Mouse (Mus musculus) spleen, adult 2 months (tissue): ENCODE measurements at regions not wholly inside any gene's neighbourhood (a gene's known extent, or its start where the extent isn't known, plus 50 kb on each side); places are given as distances from the start of the nearest gene placed in this dataset.
"Not testable (repeated sequence)": the region's sequence is repeated elsewhere in the genome, so short reads cannot be mapped to it uniquely, and the experiment has no call there.

ENCODE experiments used
- DNase-seq, 2 experiments: peaks; one replicate each; pipeline versions ENCODE4 v3.0.0 to v3.0.0-alpha.2; 2012 to 2021; ENCODE audit warnings: low spot score in 2 of 2, low read depth in 1 of 2
- H3K27ac ChIP-seq: fragments of 200-500 bp; 2 replicates; pipeline ENCODE4 v1.5.1; 2012; ENCODE audit warnings: low read length, inconsistent platforms; ENCODE audit not compliant: insufficient read depth
- H3K27me3 ChIP-seq: fragments of 200-500 bp; 2 replicates; pipeline ENCODE4 v1.6.1; 2012; ENCODE audit warnings: mild to moderate bottlenecking, moderate library complexity, low read length, inconsistent platforms; ENCODE audit not compliant: control insufficient read depth, insufficient read depth
- H3K36me3 ChIP-seq: fragments of 200-500 bp; 2 replicates; pipeline ENCODE4 v1.6.1; 2012; ENCODE audit warnings: mild to moderate bottlenecking, low read length, inconsistent platforms; ENCODE audit not compliant: control insufficient read depth, insufficient read depth
- H3K4me1 ChIP-seq: fragments of 200-500 bp; 2 replicates; pipeline ENCODE4 v1.6.1; 2011; ENCODE audit warnings: inconsistent platforms; ENCODE audit not compliant: control insufficient read depth, insufficient read depth, insufficient read length
- H3K4me3 ChIP-seq: fragments of 200-500 bp; 2 replicates; pipeline ENCODE4 v1.5.1; 2011; ENCODE audit warnings: mild to moderate bottlenecking, inconsistent platforms; ENCODE audit not compliant: insufficient read depth, insufficient read length; ENCODE audit errors: extremely low read depth
- CTCF ChIP-seq: fragments of 200-500 bp; IDR thresholded peaks from 2 replicates; pipeline ENCODE4 v1.5.1; 2011; ENCODE audit warnings: mild to moderate bottlenecking, inconsistent platforms; ENCODE audit not compliant: insufficient read depth, insufficient read length, insufficient replicate concordance; ENCODE audit errors: extremely low read depth
- POLR2A ChIP-seq: fragments of 200-500 bp; IDR thresholded peaks from 2 replicates; pipeline ENCODE4 v1.6.1; 2011; ENCODE audit warnings: low read depth, low read length, inconsistent platforms
- WGBS: fragments of 180-500 bp; shearing (Covaris S2); methylation state at CpG from one replicate; pipeline ENCODE4 v1.1.7; 2018; 5-methylcytosine and 5-hydroxymethylcytosine counted together

DNA sequence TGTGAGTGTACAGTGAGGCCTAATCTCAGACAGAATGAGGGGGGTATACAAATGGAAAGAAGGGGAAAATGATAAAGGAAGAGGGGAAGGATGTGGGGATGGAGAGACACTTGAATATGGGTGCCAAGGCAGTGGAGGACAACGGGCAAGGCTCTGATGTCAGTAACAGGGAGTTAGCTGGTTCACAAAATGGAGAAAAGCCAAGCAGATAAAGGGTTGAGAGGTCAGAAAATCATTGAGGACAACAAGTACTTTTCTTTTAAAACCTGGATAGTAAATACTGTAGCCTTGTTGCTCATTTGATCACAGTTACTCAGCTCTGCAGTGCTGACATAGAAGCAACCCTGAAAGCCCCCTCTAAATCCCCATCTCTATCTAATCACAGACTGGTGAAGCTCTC, 588.3 kb downstream of the Pdcd6ip start:
- no peak for TF ChIP-seq CTCF
- no peak for TF ChIP-seq POLR2A
- Histone ChIP-seq H3K27me3 (no peaks in the 10 kb centered on the region), H3K36me3 (no peaks in the 10 kb centered on the region), H3K4me3 (no peak overlapping the region), H3K4me1 (no peaks in the 10 kb centered on the region), H3K27ac (no peak overlapping the region)
- 76% methylated on average over 1 of the region's 1 CpGs for WGBS
- no peak for DNase-seq

DNA sequence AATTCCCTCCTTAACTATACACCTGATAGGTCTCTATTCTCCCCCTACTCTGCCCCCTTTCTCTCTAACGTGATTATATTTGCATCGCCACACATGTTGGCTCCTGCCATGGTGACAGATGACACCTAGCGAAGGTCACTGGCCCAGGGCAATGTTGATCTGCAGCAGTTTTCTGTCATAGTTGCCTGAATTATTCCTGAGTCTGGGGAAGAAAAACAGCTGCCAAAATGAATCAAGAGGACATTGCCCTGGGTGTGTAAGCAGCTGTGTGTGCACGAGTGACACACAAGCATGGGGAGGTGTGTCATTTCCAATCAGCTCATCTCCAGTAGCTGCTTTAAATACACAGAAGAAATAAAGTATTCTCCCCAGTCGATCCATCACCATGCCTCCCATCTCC, 592.5 kb downstream of the Pdcd6ip start:
- 80% methylated on average over 5 of the region's 5 CpGs for WGBS
- Histone ChIP-seq H3K4me1 (no peaks in the 10 kb centered on the region), H3K36me3 (no peaks in the 10 kb centered on the region), H3K4me3 (no peak overlapping the region), H3K27me3 (no peaks in the 10 kb centered on the region), H3K27ac (no peak overlapping the region)
- TF ChIP-seq POLR2A = no peak
- no peak for TF ChIP-seq CTCF
- DNase-seq = no peak

DNA sequence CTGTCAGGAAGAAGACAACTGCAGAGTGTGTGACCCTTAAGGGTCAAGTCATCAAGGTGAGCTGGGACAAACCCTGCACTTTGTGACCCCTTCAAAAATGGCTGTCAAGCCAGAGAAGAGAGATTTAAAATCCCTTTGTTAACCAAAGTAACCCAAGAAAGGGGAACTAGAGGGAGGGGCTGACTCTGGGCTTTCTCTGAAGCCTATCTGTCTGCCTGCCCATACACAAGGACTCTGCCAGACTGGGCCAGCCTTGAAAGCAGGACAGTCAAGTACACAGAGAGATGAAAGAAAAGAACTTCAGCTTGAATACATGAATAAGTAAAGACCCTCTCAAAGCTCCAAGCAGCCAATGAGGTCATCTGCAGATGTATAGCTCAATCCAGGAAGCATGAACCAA, 595.3 kb downstream of the Pdcd6ip start:
- no peak for DNase-seq
- no peaks in the 10 kb centered on the region for H3K27me3 ChIP-seq
- TF ChIP-seq CTCF = no peak
- TF ChIP-seq POLR2A = no peak
- no peak overlapping the region for H3K27ac ChIP-seq
- no peaks in the 10 kb centered on the region for H3K4me1 ChIP-seq
- no peaks in the 10 kb centered on the region for H3K36me3 ChIP-seq
- H3K4me3 ChIP-seq = no peak overlapping the region

GRCm38 (mm10) chr9:113101733-113102132, 606.3 kb downstream of the Pdcd6ip start:
- Histone ChIP-seq H3K4me1 (no peaks in the 10 kb centered on the region), H3K36me3 (no peaks in the 10 kb centered on the region), H3K27me3 (no peaks in the 10 kb centered on the region), H3K27ac (no peak overlapping the region), H3K4me3 (no peak overlapping the region)
- no peak for TF ChIP-seq CTCF
- DNase-seq = no peak
- WGBS = 71% methylated on average over 1 of the region's 1 CpGs

- no peak overlapping the region for H3K27ac ChIP-seq
- WGBS = 80% methylated on average over 4 of the region's 4 CpGs
- H3K4me1 ChIP-seq = no peaks in the 10 kb centered on the region
Observed at GRCm38 (mm10) chr9:113100641-113101040, 607.4 kb downstream of the Pdcd6ip start.

DNA sequence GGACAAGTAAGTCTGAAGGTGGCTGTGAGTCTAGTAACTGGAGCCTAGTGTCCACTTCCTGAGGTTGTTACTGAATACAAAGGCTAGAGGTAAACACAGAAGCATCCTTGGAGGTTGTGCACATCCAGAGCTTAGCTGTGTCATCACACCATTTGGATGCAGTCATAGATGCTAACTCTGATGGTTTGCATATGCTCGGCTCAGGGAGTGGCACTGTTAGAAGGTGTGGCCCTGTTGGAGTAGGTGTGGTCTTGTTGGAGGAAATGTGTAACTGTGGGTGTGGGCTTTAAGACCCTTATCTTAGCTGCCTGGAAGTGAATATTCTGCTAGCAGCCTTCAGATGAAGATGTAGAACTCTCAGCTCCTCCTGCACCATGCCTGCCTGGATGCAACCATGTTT, 612.6 kb downstream of the Pdcd6ip start:
- H3K4me1 ChIP-seq, H3K4me3 ChIP-seq, H3K36me3 ChIP-seq, H3K27me3 ChIP-seq, H3K27ac ChIP-seq, DNase-seq: not testable (repeated sequence)
- 94% methylated on average over 1 of the region's 1 CpGs for WGBS

More at GRCm38 (mm10) chr9:113100641-113101040, 607.4 kb downstream of the Pdcd6ip start:
- no peak for DNase-seq
- Histone ChIP-seq H3K27me3 (no peaks in the 10 kb centered on the region), H3K4me3 (no peak overlapping the region), H3K36me3 (no peaks in the 10 kb centered on the region)
- TF ChIP-seq POLR2A (no peak), CTCF (no peak)

DNA sequence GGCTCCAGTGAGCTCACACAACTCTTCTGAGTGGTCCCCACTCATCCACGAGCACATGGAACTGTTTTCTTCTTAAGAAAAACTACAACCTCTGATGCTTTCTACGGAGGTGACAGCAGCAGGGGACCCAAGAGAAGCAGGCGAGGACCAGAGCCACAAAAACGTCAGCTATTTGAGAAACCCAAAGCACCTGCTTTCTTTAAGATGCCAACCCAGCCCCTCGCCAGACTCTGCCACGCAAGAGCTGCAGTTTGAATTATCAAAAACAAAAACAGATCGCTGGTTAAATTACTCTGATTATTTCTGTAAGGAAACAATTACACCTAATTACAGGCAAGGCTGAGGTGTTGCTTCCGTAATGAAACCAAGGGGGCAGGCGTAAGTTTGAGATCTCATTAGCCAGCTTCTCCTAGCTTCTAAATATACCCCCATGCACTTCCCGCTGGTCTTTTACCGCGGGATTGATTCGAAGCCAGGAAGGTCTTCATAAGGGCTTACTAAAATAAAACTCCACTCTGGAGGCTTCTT, 614.1 kb downstream of the Pdcd6ip start:
- Histone ChIP-seq H3K4me3 (no peak overlapping the region), H3K4me1 (no peaks in the 10 kb centered on the region), H3K36me3 (no peaks in the 10 kb centered on the region), H3K27me3 (no peaks in the 10 kb centered on the region), H3K27ac (no peak overlapping the region)
- TF ChIP-seq CTCF (no peak), POLR2A (no peak)
- 82% methylated on average over 13 of the region's 13 CpGs for WGBS
- DNase-seq = no peak
